Mouse (Mus musculus) erythroblast, embryonic 14.5 days (primary cell): ENCODE measurements around the gene Zfp536. TPM values are rescaled to one million over a fixed set of nuclear protein-coding genes. Genes with fewer than 3 reads are reported as not detected.

Source experiments
- H3K27me3 ChIP-seq: 2 replicates; pipeline ENCODE4 v1.6.1; 2012; ENCODE audit warnings: inconsistent platforms; ENCODE audit not compliant: control insufficient read depth
- H3K36me3 ChIP-seq: 2 replicates; pipeline ENCODE4 v1.6.1; 2012; ENCODE audit warnings: mild to moderate bottlenecking, inconsistent platforms; ENCODE audit not compliant: control insufficient read depth
- H3K4me1 ChIP-seq: 2 replicates; pipeline ENCODE4 v1.6.1; 2012; ENCODE audit warnings: inconsistent platforms; ENCODE audit not compliant: control insufficient read depth
- H3K4me3 ChIP-seq: replicated peaks from 2 replicates; pipeline ENCODE3; 2012; ENCODE audit warnings: moderate library complexity, mild to moderate bottlenecking, inconsistent platforms
- H3K9me3 ChIP-seq: 2 replicates; pipeline ENCODE4 v1.6.1; 2012; ENCODE audit warnings: low read length, inconsistent platforms, mixed read lengths; ENCODE audit not compliant: control insufficient read depth
- GATA1 ChIP-seq: IDR thresholded peaks from 2 replicates; pipeline ENCODE4 v1.6.1; 2012; ENCODE audit warnings: low read length, inconsistent platforms, mixed read lengths
- TAL1 ChIP-seq: IDR thresholded peaks from 3 replicates; pipeline ENCODE4 v1.6.1; 2012; ENCODE audit warnings: low read length, inconsistent platforms, mixed read lengths
- polyA plus RNA-seq: library from polyadenylated mRNA; stranded (reverse); fragments of >175 nt; gene quantifications from 2 replicates; pipeline ENCODE4 v1.2.3, GENCODE M21; 2012

Gene Zfp536
- polyA plus RNA-seq, 1 experiment: not detected

DNA sequence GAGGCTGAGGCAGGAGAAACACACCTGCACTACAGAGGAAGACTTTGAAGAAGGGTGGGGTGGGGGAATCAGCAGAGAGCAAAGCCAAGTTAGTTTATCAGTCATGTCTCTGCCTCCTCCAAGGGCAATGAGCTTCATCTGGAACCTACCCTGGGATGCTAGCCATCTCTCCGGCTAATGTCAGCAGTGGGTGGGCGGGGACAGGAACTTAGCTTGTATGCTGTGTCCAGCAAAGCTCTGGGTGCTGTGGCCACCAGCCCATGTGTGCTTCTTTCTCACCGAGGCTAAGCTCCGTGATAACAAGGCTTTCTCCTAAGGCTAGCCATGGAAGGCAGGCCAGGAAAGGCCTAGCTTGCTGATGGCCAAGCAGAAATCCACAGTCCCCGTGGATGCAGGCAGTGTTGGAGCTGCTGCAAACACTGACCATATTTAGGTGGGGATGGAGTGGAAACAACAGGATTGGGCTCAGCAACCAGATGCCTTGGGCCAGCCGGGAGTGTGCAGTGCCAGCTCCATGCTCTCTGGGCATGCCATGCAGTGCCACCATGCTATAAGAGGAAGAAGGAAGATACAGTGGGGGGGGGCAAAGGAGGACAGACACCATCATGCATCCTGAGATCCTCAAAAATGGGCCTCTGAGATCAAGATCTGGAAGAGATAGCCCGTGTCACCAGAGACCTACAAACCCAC is 109.6 kb downstream of the Zfp536 start:
- H3K9me3 ChIP-seq: no peaks in the 10 kb centered on the region; the same call in 1 of the 2 replicates
- H3K4me3 ChIP-seq: no peak overlapping the region
- H3K36me3 ChIP-seq: no peaks in the 10 kb centered on the region
- TF ChIP-seq TAL1: no peak
- no peak for TF ChIP-seq GATA1
- H3K27me3 ChIP-seq: no peaks in the 10 kb centered on the region
- no peaks in the 10 kb centered on the region for H3K4me1 ChIP-seq

DNA sequence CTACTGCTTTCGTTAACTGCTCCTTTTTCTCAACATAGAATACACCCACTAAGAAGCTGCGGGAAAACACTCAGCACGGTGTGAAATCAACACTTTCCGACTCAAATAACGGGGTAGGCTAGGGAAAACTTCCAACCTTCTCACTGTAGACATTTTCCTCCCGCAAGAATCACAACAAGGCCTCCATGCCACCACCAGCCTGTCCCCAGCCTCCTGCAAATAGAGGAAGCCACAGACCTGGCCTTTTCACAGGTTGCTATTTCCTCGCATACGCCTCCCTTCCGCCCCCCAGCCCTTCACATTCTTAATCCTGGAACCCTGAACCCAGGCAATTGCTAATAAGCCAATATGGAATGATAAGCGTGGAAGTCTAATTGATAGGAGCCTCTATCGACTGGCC is 124.8 kb downstream of the Zfp536 start:
- Histone ChIP-seq H3K9me3 (peaks cover 15% of the 10 kb centered on the region), H3K4me3 (no peak overlapping the region), H3K36me3 (no peaks in the 10 kb centered on the region), H3K4me1 (no peaks in the 10 kb centered on the region), H3K27me3 (no peaks in the 10 kb centered on the region)
- TF ChIP-seq GATA1 (no peak), TAL1 (no peak)

DNA sequence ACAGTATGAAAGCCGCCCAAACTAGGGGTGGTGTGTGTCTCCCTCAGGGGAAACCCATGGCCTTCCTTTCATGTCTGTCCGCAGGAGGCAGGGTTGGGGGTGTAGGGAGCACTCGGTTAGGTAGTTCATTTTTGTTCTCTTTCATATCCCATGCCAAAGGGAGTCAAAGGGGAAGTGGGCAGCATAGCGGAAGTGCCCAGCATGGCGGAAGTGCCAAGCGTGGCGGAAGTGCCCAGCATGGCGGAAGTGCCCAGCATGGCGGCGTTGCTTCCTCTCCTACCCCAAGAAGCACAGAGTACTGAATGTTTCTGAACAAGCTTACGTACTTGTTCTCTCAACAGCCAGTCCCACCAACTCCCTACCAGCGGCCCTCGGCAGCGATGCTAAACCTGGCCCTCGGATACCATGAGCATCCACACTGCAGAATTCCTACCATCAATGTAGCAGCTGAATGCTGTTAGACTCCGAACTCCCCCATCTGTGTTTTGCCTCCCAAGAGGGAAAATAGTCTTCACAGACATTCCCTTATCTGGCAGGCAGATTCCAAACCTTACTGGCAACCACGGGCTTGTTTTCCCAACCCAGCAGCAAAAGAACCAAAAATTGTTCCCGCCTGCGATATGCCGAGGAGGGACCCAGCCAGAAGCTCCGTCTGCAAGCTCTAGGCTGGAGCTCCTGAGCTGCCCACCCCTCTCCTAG is 125.4 kb downstream of the Zfp536 start:
- no peaks in the 10 kb centered on the region for H3K27me3 ChIP-seq
- no peaks in the 10 kb centered on the region for H3K36me3 ChIP-seq
- no peaks in the 10 kb centered on the region for H3K4me1 ChIP-seq
- H3K9me3 ChIP-seq: peaks cover 16% of the 10 kb centered on the region
- TF ChIP-seq TAL1 (no peak), GATA1 (no peak)
- no peak overlapping the region for H3K4me3 ChIP-seq

DNA sequence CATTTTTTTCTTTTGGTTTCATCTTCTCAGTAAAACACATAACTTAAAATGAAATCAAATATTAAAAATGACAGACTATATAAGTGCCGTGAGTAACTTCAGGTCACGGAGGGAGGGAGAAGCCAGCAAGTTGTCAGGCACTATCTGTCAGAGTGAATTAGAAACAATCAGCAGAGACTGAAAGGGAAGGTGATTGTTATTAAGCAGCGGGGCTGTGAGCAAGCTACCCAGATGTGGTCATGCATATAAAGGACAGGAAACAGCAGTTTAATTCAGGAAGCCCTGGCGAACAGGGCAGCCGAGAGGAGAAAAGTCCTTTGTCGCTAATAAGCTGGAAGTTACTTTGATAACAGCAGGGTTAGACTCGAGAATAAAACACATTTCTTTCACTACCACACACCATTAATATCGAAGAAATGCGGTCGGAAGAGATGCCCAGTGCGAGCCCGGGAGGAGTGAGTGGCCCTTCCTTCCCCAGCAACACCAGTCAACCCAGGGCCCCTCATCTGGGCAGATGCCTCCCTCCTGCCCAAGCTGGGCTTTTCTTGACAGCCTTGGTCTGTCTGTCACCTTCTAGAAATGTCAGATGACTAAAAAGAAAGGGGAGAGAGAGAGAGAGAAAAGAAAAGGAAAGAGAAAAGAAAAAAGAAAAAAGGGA is 133.6 kb downstream of the Zfp536 start:
- Histone ChIP-seq H3K9me3 (peaks cover 7% of the 10 kb centered on the region; the same call in 1 of the 2 replicates), H3K4me1 (no peaks in the 10 kb centered on the region), H3K36me3 (no peaks in the 10 kb centered on the region), H3K27me3 (no peaks in the 10 kb centered on the region), H3K4me3 (no peak overlapping the region)
- TF ChIP-seq GATA1 (no peak), TAL1 (no peak)

DNA sequence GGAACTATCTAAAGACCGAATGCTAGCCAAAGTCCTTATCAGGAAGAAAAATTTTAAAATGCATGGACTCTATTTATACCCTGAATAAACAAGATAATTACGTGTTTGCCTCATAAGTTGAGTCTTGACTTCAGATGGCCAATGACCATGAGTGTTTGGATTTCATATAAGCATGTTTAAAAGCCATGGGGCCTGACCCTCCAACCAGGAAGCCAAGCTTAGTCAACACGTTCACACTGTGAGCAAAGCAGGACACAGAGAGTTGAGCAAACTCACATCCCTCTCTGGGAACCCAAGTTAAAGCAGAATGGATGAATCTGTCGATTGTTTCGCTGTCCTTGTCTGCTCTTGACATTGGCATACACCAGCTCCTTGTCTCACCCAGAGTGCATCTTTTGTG is 138.6 kb downstream of the Zfp536 start:
- TF ChIP-seq GATA1 (no peak), TAL1 (no peak)
- Histone ChIP-seq H3K9me3 (no peaks in the 10 kb centered on the region), H3K27me3 (no peaks in the 10 kb centered on the region), H3K36me3 (no peaks in the 10 kb centered on the region), H3K4me3 (no peak overlapping the region), H3K4me1 (no peaks in the 10 kb centered on the region)

DNA sequence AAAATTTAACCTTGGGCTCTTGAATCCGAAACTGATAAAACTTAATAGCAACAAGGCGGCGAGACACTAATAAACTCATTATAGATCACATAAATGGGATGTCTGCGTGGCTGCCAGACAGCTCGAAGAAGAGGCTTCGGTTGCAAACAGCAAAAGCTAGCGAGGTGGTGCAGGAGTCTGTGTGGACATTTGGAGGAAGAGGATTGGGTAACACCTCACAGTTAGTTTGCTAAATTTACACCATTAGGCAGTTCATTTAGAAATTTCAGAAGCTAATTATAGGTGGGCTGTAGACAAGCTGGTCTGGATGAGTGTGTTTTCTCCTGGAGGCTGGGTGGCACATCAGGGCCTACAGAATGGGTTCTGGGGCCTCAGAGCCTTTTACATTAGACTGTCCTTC is 143.0 kb downstream of the Zfp536 start:
- TF ChIP-seq TAL1 (no peak), GATA1 (no peak)
- Histone ChIP-seq H3K27me3 (peaks cover 3% of the 10 kb centered on the region; the same call in 1 of the 2 replicates), H3K4me3 (no peak overlapping the region), H3K9me3 (no peaks in the 10 kb centered on the region), H3K4me1 (no peaks in the 10 kb centered on the region), H3K36me3 (no peaks in the 10 kb centered on the region)

DNA sequence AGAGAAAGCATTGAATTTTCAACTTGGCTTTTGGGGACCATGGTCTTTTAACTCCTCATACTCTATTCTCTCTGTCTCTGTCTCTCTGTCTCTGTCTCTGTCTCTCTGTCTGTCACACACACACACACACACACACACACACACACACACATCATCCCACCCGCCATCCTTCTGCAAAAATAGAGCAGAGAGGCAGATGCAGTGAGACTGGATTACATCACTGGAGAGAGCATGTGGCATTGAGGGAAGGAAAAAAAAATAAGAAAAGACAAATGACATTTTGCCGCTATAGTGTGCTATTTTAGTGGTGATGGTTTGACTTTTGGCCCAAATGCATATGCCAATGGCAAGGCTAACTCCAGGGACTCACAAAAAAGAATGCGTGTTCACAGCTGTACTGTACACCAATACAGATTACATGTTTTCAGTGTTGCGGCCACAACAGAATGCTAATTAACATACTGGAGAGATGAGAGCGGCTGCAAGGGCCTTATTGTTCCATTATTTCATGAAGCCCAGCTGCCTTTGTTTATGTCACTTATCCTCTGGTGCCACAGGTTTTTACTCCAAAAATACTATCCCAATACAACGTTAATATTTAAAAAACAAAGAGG is 145.4 kb downstream of the Zfp536 start:
- no peak for TF ChIP-seq GATA1
- TF ChIP-seq TAL1: no peak

DNA sequence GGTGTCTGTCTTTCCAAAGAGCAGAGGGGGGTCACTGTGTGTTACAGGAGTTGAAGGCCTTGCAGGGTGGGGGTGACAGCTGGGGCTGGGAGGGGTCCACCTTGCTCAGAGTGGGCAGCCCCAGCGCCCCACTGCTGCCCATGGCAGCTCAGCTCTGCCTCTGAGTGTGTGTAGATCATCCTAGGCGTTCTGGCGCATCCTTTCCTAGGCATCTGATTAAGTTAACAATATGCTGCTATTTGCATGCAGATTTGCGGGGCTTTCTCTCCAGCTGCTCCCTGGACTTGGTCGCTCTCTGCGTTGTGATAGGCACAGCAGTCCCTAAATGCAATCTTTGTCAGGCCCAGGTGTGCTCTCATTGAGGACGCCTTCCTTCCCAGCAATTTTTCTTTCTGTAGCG is 147.7 kb downstream of the Zfp536 start:
- no peaks in the 10 kb centered on the region for H3K9me3 ChIP-seq
- no peaks in the 10 kb centered on the region for H3K4me1 ChIP-seq
- H3K27me3 ChIP-seq: peaks cover 19% of the 10 kb centered on the region
- no peak overlapping the region for H3K4me3 ChIP-seq
- no peak for TF ChIP-seq TAL1
- TF ChIP-seq GATA1: no peak
- no peaks in the 10 kb centered on the region for H3K36me3 ChIP-seq

More for the DNA sequence above, 145.4 kb downstream of the Zfp536 start:
- Histone ChIP-seq H3K4me3 (no peak overlapping the region), H3K4me1 (no peaks in the 10 kb centered on the region), H3K27me3 (peaks cover 19% of the 10 kb centered on the region), H3K36me3 (no peaks in the 10 kb centered on the region), H3K9me3 (no peaks in the 10 kb centered on the region)
